Mouse (Mus musculus): ENCODE results near the gene B4galt5. TPM values are rescaled to one million over a fixed set of nuclear protein-coding genes. Genes with fewer than 3 reads are reported as not detected.

The B4galt5 gene
- total and polyA plus RNA-seq, 3 experiments, result 12.5 to 17.6 (median 13.5) TPM

GRCm38 (mm10) chr2:167324151-167324930 is 24.6 kb downstream of the B4galt5 start:
- no peak for DNase-seq (ENCODE audit: extremely low read depth)
- Histone ChIP-seq H3K4me2 (ENCODE audit: insufficient read depth, low read depth, poor library complexity, severe bottlenecking) (no peak overlapping the region), H3K27me3 (replicated peaks) (no peaks in the 10 kb centered on the region), H3K4me3 (replicated peaks in 1 of 3; ENCODE audit: low read depth in 2 of 3, low read length in 2 of 3, poor library complexity in 1 of 3) (no peak overlapping the region), H3K9ac (ENCODE audit: insufficient read depth, low read depth) (no peak overlapping the region), H3K4me1 (ENCODE audit: control insufficient read depth in 1 of 2, insufficient read depth in 2 of 2) (peaks cover 4 to 40% of the 10 kb centered on the region in 2 experiments; a peak in 3 of 4 replicates), H3K36me3 (replicated peaks in 1 of 2; ENCODE audit: control insufficient read depth in 1 of 2, insufficient read depth in 1 of 2, low read length in 1 of 2) (peaks cover 0 to 63% of the 10 kb centered on the region in 2 experiments), H3K27ac (ENCODE audit: insufficient read depth, low read depth) (no peak overlapping the region), H3K9me3 (replicated peaks; ENCODE audit: low read length) (no peaks in the 10 kb centered on the region), H3K79me2 (replicated peaks; ENCODE audit: control insufficient read depth, extremely low read depth, insufficient read depth, poor library complexity, severe bottlenecking) (peaks cover 15% of the 10 kb centered on the region)
- dilution Hi-C loops (cut with MboI; ENCODE audit: extremely low pct_ligation_motif_present, extremely low pct_unique_long_range_greater_than_20kb, low sequenced_read_pairs), result no loop called here
- TF ChIP-seq MAX (IDR thresholded peaks at IDR 0.05; ENCODE audit: low read length) (no peak), MYC (IDR thresholded peaks at IDR 0.05; ENCODE audit: low read depth, low read length) (no peak), POLR2AphosphoS2 (IDR thresholded peaks at IDR 0.05; ENCODE audit: low read depth, low read length) (no peak), UBTF (IDR thresholded peaks at IDR 0.05; ENCODE audit: low read depth, low read length) (no peak), CHD1 (IDR thresholded peaks at IDR 0.05; ENCODE audit: low read depth, low read length) (no peak), TCF12 (IDR thresholded peaks at IDR 0.05; ENCODE audit: low read depth, low read length) (no peak), E2F4 (IDR thresholded peaks at IDR 0.05; ENCODE audit: insufficient replicate concordance, low read depth, low read length) (no peak), EP300 (IDR thresholded peaks at IDR 0.05; ENCODE audit: low read length) (no peak), ZC3H11A (IDR thresholded peaks at IDR 0.05; ENCODE audit: low read depth, low read length) (no peak)
- in situ Hi-C loops (cut with MboI; ENCODE audit: low pct_ligation_motif_present, low pct_unique_long_range_greater_than_20kb, low sequenced_read_pairs), result no loop called here

DNA sequence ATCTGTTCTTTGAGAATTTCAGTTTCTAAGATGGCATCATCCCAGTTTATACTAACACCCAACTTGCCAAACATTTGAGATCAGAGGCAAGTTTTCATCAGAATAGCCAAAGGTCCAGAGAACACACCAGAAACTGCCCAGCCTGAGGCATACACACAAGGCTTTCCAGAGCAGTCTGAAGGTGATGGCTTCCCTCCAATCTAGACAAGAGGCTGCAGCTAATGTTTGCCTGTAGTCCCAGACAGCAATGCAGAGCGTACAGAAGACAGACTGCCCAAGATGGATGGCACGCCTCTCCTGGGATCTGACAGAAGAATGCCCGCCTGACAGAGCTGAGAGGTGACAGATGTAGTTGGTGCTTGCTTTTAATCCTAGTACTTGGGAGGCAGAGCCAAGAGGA is 25.9 kb downstream of the B4galt5 start:
- Histone ChIP-seq H3K36me3 (replicated peaks in 1 of 2; ENCODE audit: control insufficient read depth in 1 of 2, insufficient read depth in 1 of 2, low read length in 1 of 2) (peaks cover 0 to 61% of the 10 kb centered on the region in 2 experiments), H3K4me2 (ENCODE audit: insufficient read depth, low read depth, poor library complexity, severe bottlenecking) (no peak overlapping the region), H3K27me3 (replicated peaks) (no peaks in the 10 kb centered on the region), H3K79me2 (replicated peaks; ENCODE audit: control insufficient read depth, extremely low read depth, insufficient read depth, poor library complexity, severe bottlenecking) (peaks cover 8% of the 10 kb centered on the region), H3K9ac (ENCODE audit: insufficient read depth, low read depth) (no peak overlapping the region), H3K4me3 (replicated peaks in 1 of 3; ENCODE audit: low read depth in 2 of 3, low read length in 2 of 3, poor library complexity in 1 of 3) (no peak overlapping the region), H3K9me3 (replicated peaks; ENCODE audit: low read length) (no peaks in the 10 kb centered on the region), H3K27ac (ENCODE audit: insufficient read depth, low read depth) (no peak overlapping the region), H3K4me1 (ENCODE audit: control insufficient read depth in 1 of 2, insufficient read depth in 2 of 2) (peaks cover 4 to 43% of the 10 kb centered on the region in 2 experiments; a peak in 3 of 4 replicates)
- in situ Hi-C loops (cut with MboI; ENCODE audit: low pct_ligation_motif_present, low pct_unique_long_range_greater_than_20kb, low sequenced_read_pairs) (no loop called here), dilution Hi-C loops (cut with MboI; ENCODE audit: extremely low pct_ligation_motif_present, extremely low pct_unique_long_range_greater_than_20kb, low sequenced_read_pairs) (no loop called here)
- no peak for DNase-seq (ENCODE audit: extremely low read depth)
- TF ChIP-seq CHD2 (IDR thresholded peaks at IDR 0.05; ENCODE audit: low read length), result no peak
- no peak for TF ChIP-seq CTCF (conservative IDR thresholded peaks at IDR 0.05 in 1 of 2, IDR thresholded peaks at IDR 0.05 in 1 of 2; ENCODE audit: low read depth in 2 of 2, low read length in 2 of 2)
- TF ChIP-seq ZKSCAN1 (IDR thresholded peaks at IDR 0.05; ENCODE audit: borderline replicate concordance, low read depth, low read length), result no peak
- TF ChIP-seq IRF4 (IDR thresholded peaks at IDR 0.05; ENCODE audit: low read depth, low read length), result no peak
- no peak for TF ChIP-seq ZC3H11A (IDR thresholded peaks at IDR 0.05; ENCODE audit: low read depth, low read length)
- TF ChIP-seq MYC (IDR thresholded peaks at IDR 0.05; ENCODE audit: low read depth, low read length), result no peak
- TF ChIP-seq CHD1 (IDR thresholded peaks at IDR 0.05; ENCODE audit: low read depth, low read length), result no peak
- TF ChIP-seq BHLHE40 (IDR thresholded peaks at IDR 0.05; ENCODE audit: low read depth, low read length), result no peak
- no peak for TF ChIP-seq KAT2A (IDR thresholded peaks at IDR 0.05; ENCODE audit: insufficient replicate concordance, low read length)
- no peak for TF ChIP-seq ZMIZ1 (IDR thresholded peaks at IDR 0.05; ENCODE audit: low read depth, low read length)
- TF ChIP-seq TCF12 (IDR thresholded peaks at IDR 0.05; ENCODE audit: low read depth, low read length), result no peak
